Mouse (Mus musculus) MEL (cell line): ENCODE measurements at regions not wholly inside any gene's neighbourhood (a gene's known extent, or its start where the extent isn't known, plus 50 kb on each side); places are given as distances from the start of the nearest gene placed in this dataset.

ENCODE experiments used
- DNase-seq: peaks from one replicate; pipeline ENCODE4 v3.0.0; 2011; ENCODE audit warnings: low read depth, low spot score
- H3K27ac ChIP-seq: 2 replicates; pipeline ENCODE4 v1.5.1; 2012; ENCODE audit warnings: low read depth, mild to moderate bottlenecking, control low read depth, low read length, moderate library complexity; ENCODE audit not compliant: control insufficient read depth
- H3K27me3 ChIP-seq, 2 experiments: fragments of 150-350 bp in 1 of 2; sonication (generic) in 1 of 2; 2 replicates each; pipeline ENCODE4 v1.6.1; 2012; ENCODE audit warnings: low read length in 2 of 2, mild to moderate bottlenecking in 2 of 2, improper control_type of control experiment in 1 of 2, moderate library complexity in 1 of 2; ENCODE audit not compliant: insufficient read depth in 2 of 2, control insufficient read depth in 1 of 2
- H3K36me3 ChIP-seq, 2 experiments: 2 replicates each; pipeline ENCODE4 v1.6.1; 2012 to 2014; ENCODE audit warnings: low read length in 2 of 2, improper control_type of control experiment in 1 of 2, inconsistent platforms in 1 of 2, mild to moderate bottlenecking in 1 of 2; ENCODE audit not compliant: insufficient read depth in 2 of 2, control insufficient read depth in 1 of 2
- H3K4me1 ChIP-seq, 2 experiments: fragments of 150-350 bp in 1 of 2; sonication (generic) in 1 of 2; 2 replicates each; pipeline ENCODE4 v1.6.1; 2012; ENCODE audit warnings: low read length in 2 of 2, improper control_type of control experiment in 1 of 2, mild to moderate bottlenecking in 1 of 2; ENCODE audit not compliant: insufficient read depth in 2 of 2, control insufficient read depth in 1 of 2
- H3K4me3 ChIP-seq, 2 experiments: fragments of 150-350 bp in 1 of 2; sonication (generic) in 1 of 2; 2 replicates each; pipeline ENCODE4 v1.5.1; 2012; ENCODE audit warnings: low read depth in 2 of 2, low read length in 2 of 2, mild to moderate bottlenecking in 2 of 2, moderate library complexity in 2 of 2, control low read depth in 1 of 2, improper control_type of control experiment in 1 of 2; ENCODE audit not compliant: control insufficient read depth in 1 of 2, insufficient read depth in 1 of 2
- H3K79me2 ChIP-seq: 2 replicates; pipeline ENCODE4 v1.6.1; 2012; ENCODE audit warnings: mild to moderate bottlenecking, low read length, moderate library complexity; ENCODE audit not compliant: control insufficient read depth, poor library complexity, insufficient read depth
- H3K9ac ChIP-seq: 2 replicates; pipeline ENCODE4 v1.6.1; 2012; ENCODE audit warnings: low read depth, mild to moderate bottlenecking, control low read depth, low read length, moderate library complexity; ENCODE audit not compliant: control insufficient read depth, poor library complexity, severe bottlenecking
- H3K9me3 ChIP-seq: fragments of 150-350 bp; sonication (generic); replicated peaks from 2 replicates; pipeline ENCODE4 v1.6.1; 2012; ENCODE audit warnings: mild to moderate bottlenecking, low read length, improper control_type of control experiment, moderate library complexity; ENCODE audit not compliant: insufficient read depth
- CHD1 ChIP-seq: IDR thresholded peaks from 2 replicates; pipeline ENCODE4 v1.6.1; 2012; ENCODE audit warnings: low read depth, mild to moderate bottlenecking, inconsistent platforms, low read length, improper control_type of control experiment
- EP300 ChIP-seq, 2 experiments: IDR thresholded peaks; 2 replicates each; pipeline ENCODE4 v1.6.1; 2011; ENCODE audit warnings: improper control_type of control experiment in 2 of 2, low read length in 2 of 2, low read depth in 1 of 2, mild to moderate bottlenecking in 1 of 2
- GATA1 ChIP-seq: IDR thresholded peaks from 2 replicates; pipeline ENCODE4 v1.6.1; 2011; ENCODE audit warnings: low read depth, low read length, improper control_type of control experiment
- HCFC1 ChIP-seq: IDR thresholded peaks from 2 replicates; pipeline ENCODE4 v1.6.1; 2012; ENCODE audit warnings: low read depth, mild to moderate bottlenecking, inconsistent platforms, low read length, improper control_type of control experiment, moderate library complexity
- JUND ChIP-seq: IDR thresholded peaks from 2 replicates; pipeline ENCODE4 v1.6.1; 2011; ENCODE audit warnings: low read depth, mild to moderate bottlenecking, improper control_type of control experiment, low read length
- KAT2A ChIP-seq: conservative IDR thresholded peaks from 2 replicates; pipeline ENCODE4 v1.6.1; 2012; ENCODE audit warnings: low read depth, low read length, improper control_type of control experiment, inconsistent platforms
- MAFK ChIP-seq: IDR thresholded peaks from 2 replicates; pipeline ENCODE4 v1.6.1; 2011; ENCODE audit warnings: low read depth, mild to moderate bottlenecking, low read length, improper control_type of control experiment, borderline replicate concordance
- MAX ChIP-seq: IDR thresholded peaks from 2 replicates; pipeline ENCODE4 v1.6.1; 2011; ENCODE audit warnings: low read length, improper control_type of control experiment
- MAZ ChIP-seq: IDR thresholded peaks from 2 replicates; pipeline ENCODE4 v1.6.1; 2012; ENCODE audit warnings: low read depth, mild to moderate bottlenecking, inconsistent platforms, low read length, improper control_type of control experiment
- RCOR1 ChIP-seq: IDR thresholded peaks from 2 replicates; pipeline ENCODE4 v1.6.1; 2012; ENCODE audit warnings: low read depth, mild to moderate bottlenecking, inconsistent platforms, low read length, improper control_type of control experiment
- SIN3A ChIP-seq: IDR thresholded peaks from 2 replicates; pipeline ENCODE4 v1.6.1; 2012; ENCODE audit warnings: low read length, improper control_type of control experiment, inconsistent platforms
- SMC3 ChIP-seq: IDR thresholded peaks from 2 replicates; pipeline ENCODE4 v1.6.1; 2011; ENCODE audit warnings: low read depth, low read length, improper control_type of control experiment
- TCF12 ChIP-seq: IDR thresholded peaks from 2 replicates; pipeline ENCODE4 v1.6.1; 2014; ENCODE audit warnings: low read depth, mild to moderate bottlenecking, inconsistent platforms, low read length, improper control_type of control experiment, moderate library complexity
- UBTF ChIP-seq: IDR thresholded peaks from 2 replicates; pipeline ENCODE4 v1.6.1; 2012; ENCODE audit warnings: low read depth, mild to moderate bottlenecking, inconsistent platforms, low read length, improper control_type of control experiment, moderate library complexity, borderline replicate concordance; ENCODE audit not compliant: insufficient read depth
- USF1 ChIP-seq: IDR thresholded peaks from 2 replicates; pipeline ENCODE4 v1.6.1; 2014; ENCODE audit warnings: low read depth, mild to moderate bottlenecking, inconsistent platforms, low read length, improper control_type of control experiment, moderate library complexity
- USF2 ChIP-seq, 2 experiments: IDR thresholded peaks; 2 replicates each; pipeline ENCODE4 v1.6.1; 2011 to 2012; ENCODE audit warnings: improper control_type of control experiment in 2 of 2, low read length in 2 of 2, borderline replicate concordance in 1 of 2, inconsistent platforms in 1 of 2, low read depth in 1 of 2, mild to moderate bottlenecking in 1 of 2; ENCODE audit not compliant: insufficient read depth in 1 of 2
- ZKSCAN1 ChIP-seq: IDR thresholded peaks from 2 replicates; pipeline ENCODE4 v1.6.1; 2012; ENCODE audit warnings: low read depth, mild to moderate bottlenecking, inconsistent platforms, low read length, improper control_type of control experiment, moderate library complexity
- ZMIZ1 ChIP-seq: IDR thresholded peaks from 2 replicates; pipeline ENCODE4 v1.6.1; 2012; ENCODE audit warnings: low read depth, mild to moderate bottlenecking, inconsistent platforms, low read length, improper control_type of control experiment, moderate library complexity
- ZNF384 ChIP-seq: IDR thresholded peaks from 2 replicates; pipeline ENCODE4 v1.6.1; 2012; ENCODE audit warnings: low read depth, mild to moderate bottlenecking, inconsistent platforms, low read length, improper control_type of control experiment

DNA sequence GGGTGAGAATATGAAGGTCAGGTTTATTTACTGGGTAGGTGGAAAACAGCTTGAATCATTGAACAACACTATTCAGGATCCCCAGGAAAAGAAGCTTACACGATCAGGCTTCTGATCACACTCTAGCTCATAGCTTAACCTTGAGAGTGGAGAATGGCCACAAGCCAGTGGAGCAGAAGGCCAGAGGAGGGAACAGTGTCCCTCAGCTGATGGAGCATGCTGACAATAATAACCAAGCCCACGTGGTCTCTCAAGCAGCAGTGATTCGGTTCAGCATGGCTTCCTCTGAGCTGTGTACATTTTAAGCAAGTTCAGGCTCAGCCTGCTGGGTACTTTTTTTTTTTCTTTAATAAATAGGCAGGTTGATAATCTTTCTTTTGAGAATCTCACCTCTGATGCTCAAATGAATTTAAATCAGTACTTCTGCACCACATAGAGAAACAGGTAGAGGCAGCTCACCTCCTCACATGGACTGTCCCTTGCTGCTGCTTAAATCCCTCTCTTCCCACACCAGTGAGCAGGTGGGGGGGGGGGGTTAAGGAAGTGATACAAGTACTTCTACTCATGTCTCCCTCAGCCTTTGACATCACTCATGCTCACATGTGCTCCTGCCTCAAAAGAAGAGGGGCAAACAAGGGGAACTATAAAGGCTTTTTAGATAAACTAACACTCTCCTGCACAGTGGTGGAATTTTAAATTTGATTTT is 298.2 kb downstream of the Ube2cbp start:
- TF ChIP-seq MAX (no peak), TCF12 (no peak), GATA1 (no peak), ZNF384 (no peak), ZKSCAN1 (no peak), USF1 (no peak), JUND (no peak), RCOR1 (no peak), CHD1 (no peak)
- no peaks in the 10 kb centered on the region for H3K4me1 ChIP-seq
- no peaks in the 10 kb centered on the region for H3K79me2 ChIP-seq
- H3K9me3 ChIP-seq = no peaks in the 10 kb centered on the region
- no peak for DNase-seq
- H3K9ac ChIP-seq = no peak overlapping the region
- H3K36me3 ChIP-seq = no peaks in the 10 kb centered on the region
- no peak overlapping the region for H3K4me3 ChIP-seq
- H3K27me3 ChIP-seq = no peaks in the 10 kb centered on the region
- H3K27ac ChIP-seq = no peak overlapping the region

DNA sequence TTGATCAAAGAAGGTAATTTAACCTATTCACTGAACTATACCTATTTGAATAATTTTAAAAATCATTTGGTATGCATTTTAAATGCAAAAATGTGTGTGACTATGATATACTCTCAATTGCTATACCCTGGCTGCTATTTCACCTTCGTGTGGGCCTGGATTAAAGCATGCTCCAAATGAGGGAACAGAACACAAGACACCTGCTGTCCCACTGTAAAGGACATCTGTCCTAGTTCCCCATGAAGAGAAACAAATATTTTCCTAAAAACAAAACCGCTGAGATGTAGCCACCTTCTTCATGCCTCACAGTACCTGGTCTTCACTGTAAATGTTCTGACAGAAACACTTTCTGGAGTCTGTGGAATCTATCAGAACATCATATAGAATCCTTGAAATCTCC is 294.0 kb downstream of the Ube2cbp start:
- no peaks in the 10 kb centered on the region for H3K4me1 ChIP-seq
- H3K9ac ChIP-seq = no peak overlapping the region
- H3K9me3 ChIP-seq = no peaks in the 10 kb centered on the region
- no peaks in the 10 kb centered on the region for H3K79me2 ChIP-seq
- no peak overlapping the region for H3K4me3 ChIP-seq
- H3K36me3 ChIP-seq = no peaks in the 10 kb centered on the region
- no peaks in the 10 kb centered on the region for H3K27me3 ChIP-seq
- no peak for DNase-seq
- H3K27ac ChIP-seq = no peak overlapping the region
- TF ChIP-seq RCOR1 (no peak), EP300 (IDR thresholded peaks at IDR 0.05; ENCODE audit: low read depth in 1 of 2, low read length in 2 of 2) (no peak), SMC3 (no peak), ZMIZ1 (no peak), GATA1 (no peak), MAFK (no peak), HCFC1 (no peak), USF1 (no peak), MAZ (no peak), SIN3A (no peak), KAT2A (no peak), USF2 (IDR thresholded peaks at IDR 0.05; ENCODE audit: borderline replicate concordance in 1 of 2, insufficient read depth in 1 of 2, low read depth in 1 of 2, low read length in 2 of 2) (no peak), UBTF (no peak)
- TF ChIP-seq, all 39 proteins: peak for 0
